In the genomic region with DNA sequence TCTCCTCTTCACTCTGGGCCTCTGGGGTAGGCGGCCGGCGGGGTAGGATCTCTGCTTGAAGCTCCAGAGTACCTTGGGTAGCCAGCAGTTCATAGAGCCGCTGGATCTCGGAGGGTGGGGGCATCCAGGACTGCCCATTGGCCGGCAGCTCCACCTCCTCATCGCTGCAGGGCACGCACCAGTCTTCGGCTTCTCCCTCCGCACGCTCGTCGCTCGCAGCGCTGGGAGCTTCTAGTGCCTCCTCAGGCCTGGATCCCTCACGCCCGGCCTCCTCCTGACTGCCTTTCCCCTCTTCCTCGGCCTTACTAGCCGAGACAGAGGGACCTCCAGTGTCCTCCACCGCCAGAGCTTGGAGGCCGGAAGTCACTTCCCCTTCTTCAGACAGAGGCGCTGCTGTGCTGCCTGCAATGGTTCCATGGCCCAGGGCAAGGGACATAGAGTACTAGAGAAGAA, we compare ENCODE assay signal across 8 mouse cellular contexts. TPM values are rescaled to one million over a fixed set of nuclear protein-coding genes. Genes with fewer than 3 reads are reported as not detected.
DNase-seq lines count a peak whose midpoint lies in the region; ATAC-seq and TF ChIP-seq lines count a peak whose summit lies in the region.

No protein-coding gene starts in this region.

- ATAC-seq in kidney, embryonic 16.5 days (ENCODE audit: low FRiP score, low TSS enrichment), result peak; percentile 46
- peak; percentile 66 for ATAC-seq in erythroblast, adult 5-6 weeks (replicated peaks; ENCODE audit: low FRiP score, poor library complexity, severe bottlenecking)
- peak; percentile 27 for ATAC-seq in kidney, postnatal 0 days (replicated peaks; ENCODE audit: low FRiP score, low read depth)
- ATAC-seq in midbrain, embryonic 13.5 days, result peak; percentile 46

- WGBS in kidney, embryonic 16.5 days, result 0% methylated on average over 22 of the region's 22 CpGs
- 1% methylated on average over 22 of the region's 22 CpGs for WGBS in kidney, postnatal 0 days
- WGBS in midbrain, embryonic 13.5 days, result 0% methylated on average over 22 of the region's 22 CpGs

- peaks cover 20% of the 10 kb centered on the region for H3K36me3 ChIP-seq in kidney, embryonic 16.5 days (ENCODE audit: insufficient read depth, low read length)
- H3K36me3 ChIP-seq in kidney, postnatal 0 days (ENCODE audit: insufficient read depth, low read length), result 0 out of 2 replicates have a peak, but pooled peaks cover 4% of the 10 kb centered on the region
- peaks cover 35% of the 10 kb centered on the region for H3K36me3 ChIP-seq in midbrain, embryonic 13.5 days

- peaks cover 63% of the 10 kb centered on the region for H3K4me1 ChIP-seq in kidney, embryonic 16.5 days (ENCODE audit: insufficient read depth, low read length)
- peaks cover 36% of the 10 kb centered on the region for H3K4me1 ChIP-seq in kidney, postnatal 0 days (replicated peaks; ENCODE audit: insufficient read depth, low read length)
- peaks cover 70% of the 10 kb centered on the region for H3K4me1 ChIP-seq in midbrain, embryonic 13.5 days (replicated peaks)

- H3K4me3 ChIP-seq in kidney, embryonic 16.5 days (ENCODE audit: low read length), result peak overlapping the region; percentile 73
- H3K4me3 ChIP-seq in kidney, postnatal 0 days (replicated peaks; ENCODE audit: low read depth, low read length), result peak overlapping the region; percentile 68
- H3K4me3 ChIP-seq in midbrain, embryonic 13.5 days (replicated peaks), result peak overlapping the region; percentile 80

- no peaks in the 10 kb centered on the region for H3K9me3 ChIP-seq in kidney, embryonic 16.5 days (ENCODE audit: low read length)
- H3K9me3 ChIP-seq in kidney, postnatal 0 days (replicated peaks; ENCODE audit: low read length), result no peaks in the 10 kb centered on the region
- H3K9me3 ChIP-seq in midbrain, embryonic 13.5 days, result no peaks in the 10 kb centered on the region

- H3K27ac ChIP-seq in kidney, embryonic 16.5 days (ENCODE audit: low read length), result peak overlapping the region; percentile 98
- H3K27ac ChIP-seq in kidney, postnatal 0 days, result peak overlapping the region; percentile 95
- peak overlapping the region; percentile 98 for H3K27ac ChIP-seq in midbrain, embryonic 13.5 days

- no peak for TF ChIP-seq CTCF in kidney, postnatal 0 days (IDR thresholded peaks at IDR 0.05; ENCODE audit: low read depth)

- H3K4me2 ChIP-seq in kidney, embryonic 16.5 days (replicated peaks; ENCODE audit: low read depth, low read length), result peak overlapping the region; percentile 82
- peak overlapping the region; percentile 79 for H3K4me2 ChIP-seq in kidney, postnatal 0 days (ENCODE audit: low read length)
- peak overlapping the region; percentile 89 for H3K4me2 ChIP-seq in midbrain, embryonic 13.5 days (replicated peaks)

- no peak for DNase-seq in kidney, adult 8-10 months
- DNase-seq in adrenal gland, adult 2 months, result peak; percentile 88
- no peak for DNase-seq in kidney, postnatal 0 days (ENCODE audit: low spot score)
- DNase-seq in thymus, postnatal 10 days (ENCODE audit: low spot score in 2 of 2), result no peak
- DNase-seq in frontal cortex, postnatal 14 days (ENCODE audit: low spot score in 2 of 2), result no peak

- H3K9ac ChIP-seq in kidney, embryonic 16.5 days (replicated peaks; ENCODE audit: low read length), result peak overlapping the region; percentile 81
- H3K9ac ChIP-seq in kidney, postnatal 0 days (ENCODE audit: low read depth, low read length), result peak overlapping the region; percentile 82
- H3K9ac ChIP-seq in midbrain, embryonic 13.5 days (replicated peaks), result peak overlapping the region; percentile 93

- H3K27me3 ChIP-seq in kidney, embryonic 16.5 days (ENCODE audit: insufficient read depth, low read length), result no peaks in the 10 kb centered on the region
- no peaks in the 10 kb centered on the region for H3K27me3 ChIP-seq in kidney, postnatal 0 days (ENCODE audit: insufficient read depth, low read length)
- H3K27me3 ChIP-seq in midbrain, embryonic 13.5 days, result no peaks in the 10 kb centered on the region

RNA-seq across cellular contexts. Expression of gene Pagr1b, which starts 0.2 kb away (rescaled TPM):
- 1.2 TPM in 1 of 2 replicates, not detected in the other for polyA plus RNA-seq in kidney, embryonic 16.5 days (2015; fragmentation: Nextera tagmentation; extraction: Ambion mirVana)
- 1 to 10 TPM in 1 of 2 experiments, not detected in 1; 1.3 TPM for total RNA-seq in adrenal gland, adult 2 months (2021)
- 1.7 and 2.0 TPM in 2 replicates for polyA plus RNA-seq in adrenal gland, adult 2 months (2012; rRNA removed)
- not detected in 2 replicates for total RNA-seq in erythroblast, adult 5-6 weeks (2015; ENCODE audit: low replicate concordance)
- total RNA-seq in erythroblast, adult 5-6 weeks (2017; ENCODE audit: low replicate concordance), result not detected in 2 replicates
- polyA plus RNA-seq in kidney, postnatal 0 days (2015; fragmentation: Nextera tagmentation; extraction: Ambion mirVana), result 0.21 and 0.65 TPM in 2 replicates
- polyA plus RNA-seq in midbrain, embryonic 13.5 days (2015; fragmentation: Nextera tagmentation; extraction: Ambion mirVana), result 0.30 TPM in 1 of 2 replicates, not detected in the other

RNA-seq across cellular contexts. Expression of gene Pagr1a, which starts 0.6 kb away (rescaled TPM):
- 61.3 and 88.7 TPM in 2 replicates for polyA plus RNA-seq in kidney, embryonic 16.5 days (2015; fragmentation: Nextera tagmentation; extraction: Ambion mirVana)
- 10 to 100 TPM; 16.4 to 20.3 TPM for total RNA-seq in adrenal gland, adult 2 months (2021)
- polyA plus RNA-seq in adrenal gland, adult 2 months (2012; rRNA removed), result 0.66 and 13.1 TPM in 2 replicates
- total RNA-seq in erythroblast, adult 5-6 weeks (2015; ENCODE audit: low replicate concordance), result 13.4 and 18.8 TPM in 2 replicates
- total RNA-seq in erythroblast, adult 5-6 weeks (2017; ENCODE audit: low replicate concordance), result 7.0 and 7.1 TPM in 2 replicates
- polyA plus RNA-seq in kidney, postnatal 0 days (2015; fragmentation: Nextera tagmentation; extraction: Ambion mirVana), result 19.4 and 25.0 TPM in 2 replicates
- 39.8 and 40.8 TPM in 2 replicates for polyA plus RNA-seq in midbrain, embryonic 13.5 days (2015; fragmentation: Nextera tagmentation; extraction: Ambion mirVana)

RNA-seq across cellular contexts. Expression of gene Mvp, which starts 2.1 kb away (rescaled TPM):
- polyA plus RNA-seq in kidney, embryonic 16.5 days (2015; fragmentation: Nextera tagmentation; extraction: Ambion mirVana), result 19.7 and 21.4 TPM in 2 replicates
- 100 to 1,000 TPM; 115 to 145 TPM for total RNA-seq in adrenal gland, adult 2 months (2021)
- 95.3 and 172 TPM in 2 replicates for polyA plus RNA-seq in adrenal gland, adult 2 months (2012; rRNA removed)
- total RNA-seq in erythroblast, adult 5-6 weeks (2015; ENCODE audit: low replicate concordance), result 1.5 and 1.9 TPM in 2 replicates
- 5.5 and 7.7 TPM in 2 replicates for total RNA-seq in erythroblast, adult 5-6 weeks (2017; ENCODE audit: low replicate concordance)
- polyA plus RNA-seq in kidney, postnatal 0 days (2015; fragmentation: Nextera tagmentation; extraction: Ambion mirVana), result 27.5 and 28.9 TPM in 2 replicates
- 3.0 and 3.7 TPM in 2 replicates for polyA plus RNA-seq in midbrain, embryonic 13.5 days (2015; fragmentation: Nextera tagmentation; extraction: Ambion mirVana)

RNA-seq across cellular contexts. Expression of gene Gm42742, which starts 4.4 kb away (rescaled TPM):
- polyA plus RNA-seq in kidney, embryonic 16.5 days (2015; fragmentation: Nextera tagmentation; extraction: Ambion mirVana), result 34.7 and 51.6 TPM in 2 replicates
- total RNA-seq in adrenal gland, adult 2 months (2021), result 10 to 100 TPM; 19.9 to 29.2 TPM
- polyA plus RNA-seq in adrenal gland, adult 2 months (2012; rRNA removed), result 13.7 and 28.4 TPM in 2 replicates
- total RNA-seq in erythroblast, adult 5-6 weeks (2015; ENCODE audit: low replicate concordance), result 1.7 and 1.9 TPM in 2 replicates
- 8.1 and 9.1 TPM in 2 replicates for total RNA-seq in erythroblast, adult 5-6 weeks (2017; ENCODE audit: low replicate concordance)
- polyA plus RNA-seq in kidney, postnatal 0 days (2015; fragmentation: Nextera tagmentation; extraction: Ambion mirVana), result 44.2 and 53.8 TPM in 2 replicates
- 72.0 and 73.9 TPM in 2 replicates for polyA plus RNA-seq in midbrain, embryonic 13.5 days (2015; fragmentation: Nextera tagmentation; extraction: Ambion mirVana)

RNA-seq across cellular contexts. Expression of gene Prrt2, which starts 4.5 kb away (rescaled TPM):
- 5.4 and 6.0 TPM in 2 replicates for polyA plus RNA-seq in kidney, embryonic 16.5 days (2015; fragmentation: Nextera tagmentation; extraction: Ambion mirVana)
- total RNA-seq in adrenal gland, adult 2 months (2021), result 1 to 10 TPM; 1.7 to 2.0 TPM
- polyA plus RNA-seq in adrenal gland, adult 2 months (2012; rRNA removed), result 8.5 and 9.5 TPM in 2 replicates
- not detected in 2 replicates for total RNA-seq in erythroblast, adult 5-6 weeks (2015; ENCODE audit: low replicate concordance)
- total RNA-seq in erythroblast, adult 5-6 weeks (2017; ENCODE audit: low replicate concordance), result 1.5 TPM in 1 of 2 replicates, not detected in the other
- polyA plus RNA-seq in kidney, postnatal 0 days (2015; fragmentation: Nextera tagmentation; extraction: Ambion mirVana), result 2.5 and 2.7 TPM in 2 replicates
- polyA plus RNA-seq in midbrain, embryonic 13.5 days (2015; fragmentation: Nextera tagmentation; extraction: Ambion mirVana), result 10.8 and 11.9 TPM in 2 replicates
